Mouse (Mus musculus) lung, postnatal 14 days (tissue): ENCODE data around the gene Stx2.
"Not testable (repeated sequence)": the region's sequence is repeated elsewhere in the genome, so short reads cannot be mapped to it uniquely, and the experiment has no call there.

Source experiments
- DNase-seq: peaks from one replicate; pipeline ENCODE4 v3.0.0; 2021

The Stx2 gene

GRCm38 (mm10) chr5:129009577-129009976 is 1.2 kb upstream of the Stx2 start:
- no peak for DNase-seq

GRCm38 (mm10) chr5:129008008-129008407 is 366 bp downstream of the Stx2 start:
- no peak for DNase-seq

- DNase-seq, result no peak
Measured at GRCm38 (mm10) chr5:129007105-129007957, 1.0 kb downstream of the Stx2 start.

- DNase-seq, result no peak
Measured at GRCm38 (mm10) chr5:129006031-129006788, 2.2 kb downstream of the Stx2 start.

GRCm38 (mm10) chr5:129005416-129005815 is 3.0 kb downstream of the Stx2 start:
- peak; percentile 17 for DNase-seq

- peak; percentile 16 for DNase-seq
Measured at GRCm38 (mm10) chr5:129002571-129003011, 5.8 kb downstream of the Stx2 start.

GRCm38 (mm10) chr5:129000706-129001468 is 7.5 kb downstream of the Stx2 start:
- no peak for DNase-seq

GRCm38 (mm10) chr5:128987141-128987954 is 21.0 kb downstream of the Stx2 start:
- DNase-seq, result no peak

- DNase-seq, result no peak
Measured at GRCm38 (mm10) chr5:128985946-128986345, 22.4 kb downstream of the Stx2 start.

- DNase-seq, result no peak
Measured at GRCm38 (mm10) chr5:128984536-128984935, 23.8 kb downstream of the Stx2 start.

GRCm38 (mm10) chr5:128981607-128982006 is 26.8 kb downstream of the Stx2 start:
- peak; percentile 73 for DNase-seq

- no peak for DNase-seq
Measured at GRCm38 (mm10) chr5:128980857-128981256, 27.5 kb downstream of the Stx2 start.

GRCm38 (mm10) chr5:128978957-128979356 is 29.4 kb downstream of the Stx2 start:
- DNase-seq, result no peak

- DNase-seq, result not testable (repeated sequence)
Measured at GRCm38 (mm10) chr5:128977466-128977865, 30.9 kb downstream of the Stx2 start.

GRCm38 (mm10) chr5:128976266-128976665 is 32.1 kb downstream of the Stx2 start:
- DNase-seq, result peak; percentile 17

- DNase-seq, result peak; percentile 69
Measured at GRCm38 (mm10) chr5:128971298-128971697, 37.1 kb downstream of the Stx2 start.

GRCm38 (mm10) chr5:128970878-128971277 is 37.5 kb downstream of the Stx2 start:
- no peak for DNase-seq

- no peak for DNase-seq
Measured at GRCm38 (mm10) chr5:128964353-128964752, 44.0 kb downstream of the Stx2 start.

GRCm38 (mm10) chr5:128958916-128959315 is 49.5 kb downstream of the Stx2 start:
- DNase-seq, result no peak

GRCm38 (mm10) chr5:128954371-128954770 is 54.0 kb downstream of the Stx2 start:
- DNase-seq, result not testable (repeated sequence)

- no peak for DNase-seq
Measured at GRCm38 (mm10) chr5:128953278-128954070, 54.9 kb downstream of the Stx2 start, which contains the start of gene Rimbp2. Gene Rimbp2 (minus strand): TSS chr5:128953486.
